Mouse (Mus musculus) limb, embryonic 10.5 days (tissue): ENCODE data around the gene Wipf2. TPM values are rescaled to one million over a fixed set of nuclear protein-coding genes. Genes with fewer than 3 reads are reported as not detected.

ENCODE experiments used
- polyA plus RNA-seq: library from polyadenylated mRNA; unstranded; fragments of >200 nt; fragmentation: Nextera tagmentation; extraction: Ambion mirVana; gene quantifications from 2 replicates; pipeline ENCODE4 v1.2.1, GENCODE M21; 2016

The Wipf2 gene
- polyA plus RNA-seq, 1 experiment from 2014 or later = 6.2 TPM

Other genes with a start within 250 kb of the Wipf2 start
- gene Gm12355, start 238.0 kb upstream of the Wipf2 start, polyA plus RNA-seq = 1.3 and 1.8 TPM in 2 replicates
- not detected in 2 replicates for gene Gsdma3, start 237.3 kb upstream of the Wipf2 start, polyA plus RNA-seq
- gene Gsdma2, start 216.9 kb upstream of the Wipf2 start, polyA plus RNA-seq = not detected in 2 replicates
- gene Gsdma, start 199.3 kb upstream of the Wipf2 start, polyA plus RNA-seq = 0.05 TPM in 1 of 2 replicates, not detected in the other
- gene Psmd3, start 181.1 kb upstream of the Wipf2 start, polyA plus RNA-seq = 284 and 303 TPM in 2 replicates
- not detected in 2 replicates for gene Csf3, start 162.4 kb upstream of the Wipf2 start, polyA plus RNA-seq
- 77.3 and 82.6 TPM in 2 replicates for gene Med24, start 134.2 kb upstream of the Wipf2 start, polyA plus RNA-seq
- 6.3 and 11.6 TPM in 2 replicates for gene Thra, start 123.0 kb upstream of the Wipf2 start, polyA plus RNA-seq
- gene Nr1d1, start 88.3 kb upstream of the Wipf2 start, polyA plus RNA-seq = 1.2 and 1.5 TPM in 2 replicates
- 22.8 and 25.0 TPM in 2 replicates for gene Msl1, start 68.1 kb upstream of the Wipf2 start, polyA plus RNA-seq
- 46.7 and 51.9 TPM in 2 replicates for gene Casc3, start 58.7 kb upstream of the Wipf2 start, polyA plus RNA-seq
- gene Rapgefl1, start 26.9 kb upstream of the Wipf2 start, polyA plus RNA-seq = 1.4 and 1.9 TPM in 2 replicates
- 69.9 and 79.5 TPM in 2 replicates for gene Cdc6, start 44.2 kb downstream of the Wipf2 start, polyA plus RNA-seq
- 38.4 and 43.7 TPM in 2 replicates for gene Rara, start 64.2 kb downstream of the Wipf2 start, polyA plus RNA-seq
- 0.24 and 0.29 TPM in 2 replicates for gene Gjd3, start 119.4 kb downstream of the Wipf2 start, polyA plus RNA-seq
- 291 and 354 TPM in 2 replicates for gene Top2a, start 160.6 kb downstream of the Wipf2 start, polyA plus RNA-seq
- gene Igfbp4, start 177.6 kb downstream of the Wipf2 start, polyA plus RNA-seq = 899 and 1,008 TPM in 2 replicates
- 0.74 and 1.4 TPM in 2 replicates for gene Tns4, start 225.7 kb downstream of the Wipf2 start, polyA plus RNA-seq